Mouse (Mus musculus): ENCODE results near the gene Nrxn1.

Gene Nrxn1

DNA sequence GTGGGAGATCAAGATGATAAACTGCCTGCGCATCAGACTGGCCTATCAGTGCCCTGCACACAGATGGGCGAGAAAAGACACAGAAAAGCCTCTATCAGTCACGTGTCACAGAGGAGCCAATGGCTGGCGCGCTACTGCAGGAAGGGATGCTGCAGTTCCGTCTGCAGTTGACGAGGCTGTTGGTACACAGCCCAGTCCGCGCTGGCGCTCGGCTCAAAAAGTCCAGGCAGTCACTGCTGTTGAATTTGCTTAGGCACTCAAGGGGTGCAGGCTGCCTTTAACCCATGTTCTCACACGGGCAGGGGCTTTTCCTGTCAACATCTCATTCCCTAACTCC lies 1004.6 kb downstream of the Nrxn1 start:
- peak; percentile 64 for DNase-seq (ENCODE audit: low read depth, low spot score)

GRCm38 (mm10) chr17:90087616-90088313 lies 1005.1 kb downstream of the Nrxn1 start:
- no peak for DNase-seq (ENCODE audit: low read depth, low spot score)

- DNase-seq (ENCODE audit: low read depth, low spot score), result peak; percentile 18
These were observed 1006.0 kb downstream of the Nrxn1 start for GRCm38 (mm10) chr17:90086826-90087225.

DNA sequence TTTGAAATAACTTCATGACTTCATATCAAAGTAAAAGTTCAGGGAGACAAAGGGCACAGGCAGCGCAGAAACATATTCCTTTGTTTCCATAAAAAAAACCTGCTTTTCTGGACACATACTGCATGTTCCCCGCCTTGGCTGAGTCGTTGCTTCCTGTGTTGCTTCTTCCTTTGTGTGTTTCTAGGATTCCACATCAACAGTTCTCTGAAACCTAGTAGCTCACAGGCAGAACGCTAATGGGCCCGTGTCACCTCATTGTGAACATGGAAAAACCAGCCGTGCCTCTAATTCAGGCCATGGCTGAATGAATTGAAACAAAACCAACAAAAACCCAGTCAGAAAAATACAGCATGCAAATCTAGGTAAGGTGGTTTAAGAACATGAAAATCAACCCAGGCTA lies 1013.9 kb downstream of the Nrxn1 start:
- no peak for DNase-seq (ENCODE audit: low read depth, low spot score)

DNA sequence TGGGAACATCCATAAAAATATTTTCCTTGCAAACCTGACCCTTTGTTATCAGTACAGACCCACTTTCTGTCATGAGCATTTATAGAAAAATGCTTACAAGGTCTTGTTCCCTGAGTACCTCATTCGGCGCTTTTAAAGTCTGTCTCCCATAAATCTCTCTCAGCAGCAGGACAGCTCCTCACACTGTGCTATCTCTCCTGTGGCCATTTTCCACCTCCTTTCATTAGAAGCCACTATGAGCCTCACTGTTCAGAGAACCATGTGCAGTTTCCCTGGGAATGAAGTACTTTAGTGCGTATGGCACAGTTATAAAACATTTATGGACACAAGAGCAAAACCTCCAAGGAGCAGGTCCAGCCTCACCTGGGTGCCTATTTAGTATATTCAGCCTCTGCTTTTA lies 1014.4 kb downstream of the Nrxn1 start:
- no peak for DNase-seq (ENCODE audit: low read depth, low spot score)

DNA sequence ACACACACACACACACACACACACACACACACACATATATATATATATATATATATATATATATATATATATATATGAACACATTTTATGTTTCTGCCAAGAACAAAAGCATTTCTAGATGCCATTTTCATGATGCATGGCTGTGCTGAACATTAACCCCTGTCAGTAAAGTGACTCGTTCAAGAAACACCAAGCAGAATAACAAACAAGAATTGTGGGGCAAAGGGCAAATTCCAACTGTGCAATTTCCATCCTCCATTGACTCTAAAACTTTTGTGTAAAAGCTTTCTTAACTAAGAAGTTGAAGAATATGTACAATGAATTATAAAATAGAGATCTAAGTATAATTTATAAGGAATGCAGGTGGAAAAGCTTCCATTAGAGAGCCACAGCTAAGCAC lies 1030.0 kb downstream of the Nrxn1 start:
- no peak for DNase-seq (ENCODE audit: low read depth, low spot score)

GRCm38 (mm10) chr17:90060872-90061271 lies 1032.0 kb downstream of the Nrxn1 start:
- no peak for DNase-seq (ENCODE audit: low read depth, low spot score)

- no peak for DNase-seq (ENCODE audit: low read depth, low spot score)
These were observed 1032.7 kb downstream of the Nrxn1 start for GRCm38 (mm10) chr17:90060168-90060567.

- no peak for DNase-seq (ENCODE audit: low read depth, low spot score)
These were observed 1033.4 kb downstream of the Nrxn1 start for GRCm38 (mm10) chr17:90059320-90060111.

GRCm38 (mm10) chr17:90054312-90054711 lies 1038.6 kb downstream of the Nrxn1 start:
- no peak for DNase-seq (ENCODE audit: low read depth, low spot score)

- peak; percentile 6 for DNase-seq (ENCODE audit: low read depth, low spot score)
These were observed 1053.6 kb downstream of the Nrxn1 start for GRCm38 (mm10) chr17:90039316-90039715.

DNA sequence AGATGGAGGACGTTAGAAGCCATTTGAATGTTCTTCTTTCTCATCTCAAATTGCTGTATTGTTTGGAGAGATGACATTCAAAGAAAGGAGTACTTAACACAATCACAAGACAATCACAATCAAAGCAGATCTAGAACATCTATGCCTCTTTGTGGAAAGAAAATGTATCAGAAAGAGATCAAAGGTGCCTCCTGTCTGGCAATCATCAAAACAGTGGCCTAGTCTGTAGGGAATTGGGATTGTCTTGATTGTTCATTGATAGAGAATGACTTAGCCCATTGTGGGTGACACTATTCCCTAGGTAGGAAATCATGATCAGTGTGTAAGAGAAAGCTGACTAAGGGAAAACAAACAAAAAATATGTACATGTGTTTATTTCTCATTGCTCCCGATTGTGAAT lies 1060.5 kb downstream of the Nrxn1 start:
- DNase-seq (ENCODE audit: low read depth, low spot score), result peak; percentile 38

GRCm38 (mm10) chr17:90016636-90017035 lies 1076.2 kb downstream of the Nrxn1 start:
- no peak for DNase-seq (ENCODE audit: low read depth, low spot score)

- no peak for DNase-seq (ENCODE audit: low read depth, low spot score)
These were observed 1081.1 kb downstream of the Nrxn1 start for GRCm38 (mm10) chr17:90011761-90012160.

GRCm38 (mm10) chr17:90007438-90008109 lies 1085.3 kb downstream of the Nrxn1 start:
- no peak for DNase-seq (ENCODE audit: low read depth, low spot score)

DNA sequence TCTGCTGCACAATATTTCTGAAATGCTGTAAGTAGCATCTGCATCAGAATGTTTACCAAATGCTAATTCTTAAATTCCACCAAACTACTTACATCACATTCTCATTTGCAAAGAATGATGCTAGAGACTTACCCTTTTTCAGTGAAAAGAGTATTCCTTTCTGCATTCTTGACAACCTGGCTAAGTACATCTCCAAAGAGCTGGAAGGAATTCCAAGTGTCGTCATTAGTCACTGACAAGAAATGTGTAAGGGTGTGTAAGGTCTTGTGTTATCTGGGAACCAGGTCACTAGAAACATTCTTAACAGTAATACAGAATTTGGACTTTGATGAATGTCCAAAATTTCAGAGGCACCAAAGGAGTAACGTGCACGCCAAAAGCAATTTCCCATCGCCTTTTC lies 1102.2 kb downstream of the Nrxn1 start:
- no peak for DNase-seq (ENCODE audit: low read depth, low spot score)

Measured in ZHBTc4 (cell line).